Mouse (Mus musculus) hindbrain, embryonic 11.5 days (tissue): ENCODE results near the gene Tbc1d8. TPM values are rescaled to one million over a fixed set of nuclear protein-coding genes. Genes with fewer than 3 reads are reported as not detected.

Experiments
- ATAC-seq: fragments of 200-750 bp; cut with Nextera tagmentation; 2 replicates; pipeline ENCODE4 v1.8.0; 2017; ENCODE audit warnings: mild to moderate bottlenecking, moderate TSS enrichment, moderate library complexity; ENCODE audit not compliant: low FRiP score
- DNase-seq: peaks from one replicate; pipeline ENCODE4 v3.0.0-alpha.2; 2015; ENCODE audit warnings: low spot score
- H3K27ac ChIP-seq: fragments of 300-500 bp; sonication (generic); 2 replicates; pipeline ENCODE4 v1.5.1; 2014; ENCODE audit warnings: mild to moderate bottlenecking, low read depth, low read length
- H3K27me3 ChIP-seq: fragments of 300-500 bp; sonication (generic); 2 replicates; pipeline ENCODE4 v1.6.1; 2014; ENCODE audit warnings: mild to moderate bottlenecking, low read length, moderate library complexity, mixed read lengths; ENCODE audit not compliant: control insufficient read depth, insufficient read depth
- H3K36me3 ChIP-seq: fragments of 300-500 bp; sonication (generic); 2 replicates; pipeline ENCODE4 v1.6.1; 2014; ENCODE audit warnings: mild to moderate bottlenecking, low read length, moderate library complexity, mixed read lengths; ENCODE audit not compliant: control insufficient read depth, insufficient read depth
- H3K4me1 ChIP-seq: fragments of 300-500 bp; sonication (generic); replicated peaks from 2 replicates; pipeline ENCODE4 v1.6.1; 2014; ENCODE audit warnings: low read length, mixed read lengths; ENCODE audit not compliant: control insufficient read depth, insufficient read depth
- H3K4me2 ChIP-seq: fragments of 300-500 bp; sonication (generic); replicated peaks from 2 replicates; pipeline ENCODE4 v1.6.1; 2014; ENCODE audit warnings: mild to moderate bottlenecking, low read depth, low read length
- H3K4me3 ChIP-seq: fragments of 300-500 bp; sonication (generic); 2 replicates; pipeline ENCODE4 v1.5.1; 2014; ENCODE audit warnings: low read depth, low read length
- H3K9ac ChIP-seq: fragments of 300-500 bp; sonication (generic); 2 replicates; pipeline ENCODE4 v1.6.1; 2014; ENCODE audit warnings: low read depth, low read length
- H3K9me3 ChIP-seq: fragments of 300-500 bp; sonication (generic); 2 replicates; pipeline ENCODE4 v1.6.1; 2016; ENCODE audit warnings: low read length; ENCODE audit not compliant: control insufficient read depth
- WGBS: fragments of 180-500 bp; shearing (Covaris S2); extraction: QIAGEN DNeasy Blood & Tissue Kit; methylation state at CpG from one replicate; pipeline ENCODE4 v1.1.7; 2014; 5-methylcytosine and 5-hydroxymethylcytosine counted together
- polyA plus RNA-seq: library from polyadenylated mRNA; unstranded; fragments of >200 nt; fragmentation: Nextera tagmentation; extraction: Ambion mirVana; gene quantifications from 2 replicates; pipeline ENCODE4 v1.2.1, GENCODE M21; 2014

Gene Tbc1d8
- polyA plus RNA-seq, 1 experiment from 2014 or later, result 5.3 TPM

DNA sequence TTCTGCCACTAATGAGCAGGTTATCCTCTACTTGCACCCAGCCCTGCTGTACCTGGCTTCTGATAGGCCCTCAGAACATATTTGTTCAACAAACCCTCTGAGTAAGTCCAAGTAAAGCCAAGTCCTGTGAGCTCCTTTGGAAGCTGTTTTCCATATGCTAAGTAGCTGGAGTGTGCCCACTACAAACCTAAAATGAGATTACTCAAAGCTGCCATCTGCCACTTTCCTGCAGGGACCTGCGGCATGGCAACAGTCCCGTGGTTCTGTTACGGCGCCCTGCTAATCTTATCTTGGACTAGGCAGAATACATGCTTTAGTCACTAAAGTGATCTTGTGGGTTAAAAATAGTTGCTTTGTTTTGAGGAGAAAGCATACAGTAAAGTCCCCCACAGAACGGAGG lies 32.4 kb downstream of the Tbc1d8 start:
- Histone ChIP-seq H3K4me2 (no peak overlapping the region), H3K27ac (no peak overlapping the region), H3K36me3 (no peaks in the 10 kb centered on the region), H3K9me3 (no peaks in the 10 kb centered on the region), H3K27me3 (no peaks in the 10 kb centered on the region), H3K4me3 (no peak overlapping the region), H3K4me1 (no peaks in the 10 kb centered on the region), H3K9ac (no peak overlapping the region)
- ATAC-seq (no peak), DNase-seq (no peak)
- WGBS, result 80% methylated on average over 5 of the region's 5 CpGs

GRCm38 (mm10) chr1:39445303-39446050 lies 33.1 kb downstream of the Tbc1d8 start:
- ATAC-seq, result no peak
- Histone ChIP-seq H3K9ac (no peak overlapping the region), H3K36me3 (no peaks in the 10 kb centered on the region), H3K4me2 (no peak overlapping the region), H3K27me3 (no peaks in the 10 kb centered on the region), H3K27ac (no peak overlapping the region), H3K4me1 (no peaks in the 10 kb centered on the region), H3K4me3 (no peak overlapping the region), H3K9me3 (no peaks in the 10 kb centered on the region)
- WGBS, result 90% methylated on average over 20 of the region's 20 CpGs
- DNase-seq, result no peak

GRCm38 (mm10) chr1:39443764-39444163 lies 34.8 kb downstream of the Tbc1d8 start:
- no peak for DNase-seq
- H3K4me1 ChIP-seq, result no peaks in the 10 kb centered on the region

DNA sequence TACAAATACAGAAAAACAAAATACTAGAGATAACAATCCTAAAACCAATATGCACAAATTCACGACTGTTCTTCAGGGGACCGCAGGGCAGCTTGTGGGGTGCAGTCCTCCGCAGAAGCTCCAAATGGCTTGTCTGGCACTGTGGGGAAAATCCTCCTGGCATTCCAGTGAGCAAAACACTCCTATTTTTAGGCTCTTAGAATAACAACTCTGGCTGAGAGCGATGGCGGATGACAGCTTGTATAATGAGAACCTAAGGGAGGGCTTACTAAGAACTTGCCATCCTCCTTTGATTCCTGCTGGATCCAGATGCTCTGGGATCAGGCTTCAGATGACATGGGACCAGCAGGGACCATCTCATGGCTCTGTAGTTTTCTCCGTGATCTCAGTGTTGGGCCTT lies 36.9 kb downstream of the Tbc1d8 start:
- H3K27ac ChIP-seq, result no peak overlapping the region
- no peaks in the 10 kb centered on the region for H3K36me3 ChIP-seq
- 79% methylated on average over 6 of the region's 6 CpGs for WGBS
- no peaks in the 10 kb centered on the region for H3K4me1 ChIP-seq
- no peaks in the 10 kb centered on the region for H3K27me3 ChIP-seq
- no peaks in the 10 kb centered on the region for H3K9me3 ChIP-seq
- ATAC-seq (no peak), DNase-seq (no peak)
- no peak overlapping the region for H3K9ac ChIP-seq
- no peak overlapping the region for H3K4me2 ChIP-seq
- no peak overlapping the region for H3K4me3 ChIP-seq

More at GRCm38 (mm10) chr1:39443764-39444163, 34.8 kb downstream of the Tbc1d8 start:
- no peaks in the 10 kb centered on the region for H3K9me3 ChIP-seq
- no peaks in the 10 kb centered on the region for H3K27me3 ChIP-seq
- H3K36me3 ChIP-seq, result no peaks in the 10 kb centered on the region
- H3K27ac ChIP-seq, result no peak overlapping the region
- 89% methylated on average over 8 of the region's 8 CpGs for WGBS
- H3K9ac ChIP-seq, result no peak overlapping the region
- no peak for ATAC-seq
- H3K4me2 ChIP-seq, result no peak overlapping the region
- H3K4me3 ChIP-seq, result no peak overlapping the region

GRCm38 (mm10) chr1:39439661-39440548 lies 38.6 kb downstream of the Tbc1d8 start:
- Histone ChIP-seq H3K27ac (no peak overlapping the region), H3K4me2 (no peak overlapping the region), H3K4me3 (no peak overlapping the region), H3K9me3 (no peaks in the 10 kb centered on the region), H3K4me1 (no peaks in the 10 kb centered on the region), H3K9ac (no peak overlapping the region), H3K27me3 (no peaks in the 10 kb centered on the region), H3K36me3 (no peaks in the 10 kb centered on the region)
- ATAC-seq, result no peak
- 82% methylated on average over 12 of the region's 12 CpGs for WGBS
- DNase-seq, result no peak

- Histone ChIP-seq H3K36me3 (no peaks in the 10 kb centered on the region), H3K4me2 (no peak overlapping the region), H3K9me3 (no peaks in the 10 kb centered on the region), H3K27me3 (no peaks in the 10 kb centered on the region), H3K9ac (no peak overlapping the region), H3K27ac (no peak overlapping the region), H3K4me3 (no peak overlapping the region), H3K4me1 (no peaks in the 10 kb centered on the region)
- ATAC-seq (no peak), DNase-seq (no peak)
Measured at GRCm38 (mm10) chr1:39438629-39439028, 39.9 kb downstream of the Tbc1d8 start.

DNA sequence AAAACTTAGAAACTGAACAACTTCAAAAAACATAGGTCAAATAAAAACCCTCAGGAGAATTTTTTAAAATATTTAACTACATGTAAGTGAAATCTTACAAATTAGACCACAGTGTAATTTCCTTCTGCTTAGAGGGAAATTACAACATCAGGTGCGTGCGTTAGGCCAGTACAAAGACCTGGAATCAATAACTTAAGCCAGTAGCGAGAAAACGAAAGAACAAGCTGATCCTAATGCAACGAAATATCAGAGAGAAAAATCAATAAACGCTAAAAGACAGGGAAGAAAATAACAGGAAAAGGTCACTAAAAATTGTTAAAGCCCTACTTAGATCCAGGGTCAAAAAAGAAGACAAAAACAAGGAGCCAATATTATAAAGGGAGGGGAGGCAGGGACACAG lies 44.3 kb downstream of the Tbc1d8 start:
- H3K4me3 ChIP-seq, result no peak overlapping the region
- H3K36me3 ChIP-seq, result no peaks in the 10 kb centered on the region
- 88% methylated on average over 6 of the region's 6 CpGs for WGBS
- ATAC-seq (no peak), DNase-seq (no peak)
- no peak overlapping the region for H3K27ac ChIP-seq
- no peak overlapping the region for H3K9ac ChIP-seq
- H3K4me2 ChIP-seq, result no peak overlapping the region
- no peaks in the 10 kb centered on the region for H3K4me1 ChIP-seq
- no peaks in the 10 kb centered on the region for H3K27me3 ChIP-seq
- no peaks in the 10 kb centered on the region for H3K9me3 ChIP-seq

DNA sequence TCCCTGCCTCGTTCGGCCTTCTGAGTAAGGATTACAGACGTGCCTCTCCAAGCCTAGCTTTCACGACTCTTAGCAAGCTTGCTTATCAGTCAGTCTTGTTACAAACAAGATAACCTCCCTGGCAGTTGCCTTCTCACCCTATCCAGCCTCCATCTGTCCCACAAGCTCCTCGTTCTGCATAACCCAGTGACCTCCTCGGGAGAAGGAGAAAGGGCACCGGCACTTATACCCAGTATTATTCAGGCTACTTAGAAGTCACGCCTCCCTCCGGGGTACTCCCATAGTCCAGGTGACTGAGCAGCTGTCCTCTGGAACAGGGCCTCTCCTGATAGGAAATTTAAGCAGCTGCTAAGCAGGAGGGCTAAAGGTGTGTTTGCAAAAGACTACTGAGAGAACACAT lies 48.5 kb downstream of the Tbc1d8 start:
- WGBS, result 72% methylated on average over 9 of the region's 9 CpGs
- no peak for DNase-seq
- no peaks in the 10 kb centered on the region for H3K27me3 ChIP-seq
- no peak overlapping the region for H3K9ac ChIP-seq
- no peaks in the 10 kb centered on the region for H3K9me3 ChIP-seq
- no peaks in the 10 kb centered on the region for H3K36me3 ChIP-seq
- no peak overlapping the region for H3K4me3 ChIP-seq
- no peaks in the 10 kb centered on the region for H3K4me1 ChIP-seq
- no peak for ATAC-seq
- no peak overlapping the region for H3K4me2 ChIP-seq
- no peak overlapping the region for H3K27ac ChIP-seq

GRCm38 (mm10) chr1:39429015-39429414 lies 49.5 kb downstream of the Tbc1d8 start:
- Histone ChIP-seq H3K9ac (no peak overlapping the region), H3K27ac (no peak overlapping the region), H3K4me3 (no peak overlapping the region), H3K27me3 (no peaks in the 10 kb centered on the region), H3K36me3 (no peaks in the 10 kb centered on the region), H3K9me3 (no peaks in the 10 kb centered on the region), H3K4me1 (no peaks in the 10 kb centered on the region), H3K4me2 (no peak overlapping the region)
- ATAC-seq (no peak), DNase-seq (no peak)
- WGBS, result 90% methylated on average over 5 of the region's 5 CpGs
